Mouse (Mus musculus) embryonic fibroblast, embryonic 13.5 days (primary cell): Measurements from ENCODE around the gene Cplx1.

ENCODE experiments used
- CTCF ChIP-seq: IDR thresholded peaks from 2 replicates; pipeline ENCODE4 v1.5.1; 2011; ENCODE audit warnings: mild to moderate bottlenecking, control low read depth, low read length, moderate library complexity, borderline replicate concordance; ENCODE audit not compliant: insufficient read depth
- POLR2A ChIP-seq: IDR thresholded peaks from 2 replicates; pipeline ENCODE4 v1.6.1; 2011; ENCODE audit warnings: low read depth, mild to moderate bottlenecking, control low read depth, low read length, moderate library complexity

DNA sequence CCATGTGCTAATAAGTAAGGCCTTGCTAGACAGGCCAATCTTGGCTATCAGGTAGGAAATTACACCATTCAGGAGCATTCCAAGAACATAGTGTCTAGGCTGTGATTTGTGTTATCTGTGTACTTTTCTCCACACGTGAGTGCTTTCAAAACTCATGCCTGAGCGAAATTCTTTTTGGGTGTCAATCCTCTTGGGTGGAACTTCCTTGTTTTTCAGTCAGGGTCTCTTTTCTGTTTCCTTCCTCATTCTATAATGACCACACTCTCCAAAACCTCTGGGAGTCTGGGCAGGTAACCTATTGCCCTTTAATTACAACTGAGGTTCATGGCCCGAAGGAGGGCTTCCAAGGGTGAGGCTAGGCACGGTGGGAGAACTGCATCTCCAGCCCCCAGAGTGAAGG, 16.7 kb upstream of the Cplx1 start:
- TF ChIP-seq CTCF: no peak
- TF ChIP-seq POLR2A: no peak
